In genomic region chr14:56553331-56553730, GRCm38 (mm10) we compare ENCODE assay signal across 27 mouse cellular contexts.
"Had no signal": no experiment of that assay in that cellular context is flagged by ENCODE, and none has a peak within 500 bp of the region (broad histone marks: within the 10 kb centered on the region; RNA-seq: fewer than 3 reads in every experiment).

No protein-coding gene starts in this region.

- H3K4me1 ChIP-seq: embryonic facial prominence, embryonic 10.5 days; embryonic facial prominence, embryonic 12.5 days; embryonic facial prominence, embryonic 13.5 days; embryonic facial prominence, embryonic 15.5 days; forebrain, embryonic 10.5 days; forebrain, embryonic 12.5 days; forebrain, embryonic 13.5 days; forebrain, embryonic 15.5 days had no signal

- H3K27me3 ChIP-seq: embryonic facial prominence, embryonic 12.5 days; embryonic facial prominence, embryonic 13.5 days; embryonic facial prominence, embryonic 15.5 days; forebrain, embryonic 12.5 days; forebrain, embryonic 13.5 days; forebrain, embryonic 15.5 days had no signal

- H3K9ac ChIP-seq: embryonic facial prominence, embryonic 12.5 days; embryonic facial prominence, embryonic 13.5 days; embryonic facial prominence, embryonic 15.5 days; forebrain, embryonic 12.5 days; forebrain, embryonic 13.5 days; forebrain, embryonic 15.5 days; forebrain, postnatal 0 days had no signal

- H3K4me3 ChIP-seq: embryonic facial prominence, embryonic 10.5 days; embryonic facial prominence, embryonic 12.5 days; embryonic facial prominence, embryonic 13.5 days; embryonic facial prominence, embryonic 15.5 days; erythroblast, embryonic 14.5 days; forebrain, embryonic 10.5 days; forebrain, embryonic 12.5 days; forebrain, embryonic 13.5 days; forebrain, embryonic 15.5 days; gastrocnemius, adult 2 months; heart, adult 2 months had no signal

- H3K4me2 ChIP-seq: embryonic facial prominence, embryonic 12.5 days; embryonic facial prominence, embryonic 13.5 days; embryonic facial prominence, embryonic 15.5 days; forebrain, embryonic 12.5 days; forebrain, embryonic 13.5 days; forebrain, embryonic 15.5 days had no signal

- DNase-seq: cerebellum, adult 9-10 months; cerebellum, adult 9-11 months; cerebellum, postnatal 10 days; cerebellum, postnatal 14 days; cerebellum, postnatal 25 days; cerebellum, postnatal 36 days; embryo, embryonic 11 days; forebrain, postnatal 0 days; gastrocnemius, adult 2 months; gastrocnemius, postnatal 10 days; gastrocnemius, postnatal 14 days; gastrocnemius, postnatal 25 days; gastrocnemius, postnatal 36 days; heart, adult 11 months; heart, adult 18-20 months; heart, adult 2 months had no signal

- H3K27ac ChIP-seq: embryonic facial prominence, embryonic 10.5 days; embryonic facial prominence, embryonic 12.5 days; embryonic facial prominence, embryonic 13.5 days; embryonic facial prominence, embryonic 15.5 days; forebrain, embryonic 10.5 days; forebrain, embryonic 12.5 days; forebrain, embryonic 13.5 days; forebrain, embryonic 15.5 days; gastrocnemius, adult 2 months; heart, adult 2 months had no signal

- H3K9me3 ChIP-seq: embryonic facial prominence, embryonic 10.5 days; embryonic facial prominence, embryonic 12.5 days; embryonic facial prominence, embryonic 13.5 days; embryonic facial prominence, embryonic 15.5 days; forebrain, embryonic 10.5 days; forebrain, embryonic 12.5 days; forebrain, embryonic 13.5 days; forebrain, embryonic 15.5 days had no signal

- ATAC-seq: forebrain, embryonic 13.5 days; forebrain, embryonic 14.5 days; forebrain, embryonic 15.5 days; forebrain, embryonic 16.5 days; forebrain, postnatal 0 days had no signal
